Mouse (Mus musculus): ENCODE data around the gene Slc30a3.

DNA sequence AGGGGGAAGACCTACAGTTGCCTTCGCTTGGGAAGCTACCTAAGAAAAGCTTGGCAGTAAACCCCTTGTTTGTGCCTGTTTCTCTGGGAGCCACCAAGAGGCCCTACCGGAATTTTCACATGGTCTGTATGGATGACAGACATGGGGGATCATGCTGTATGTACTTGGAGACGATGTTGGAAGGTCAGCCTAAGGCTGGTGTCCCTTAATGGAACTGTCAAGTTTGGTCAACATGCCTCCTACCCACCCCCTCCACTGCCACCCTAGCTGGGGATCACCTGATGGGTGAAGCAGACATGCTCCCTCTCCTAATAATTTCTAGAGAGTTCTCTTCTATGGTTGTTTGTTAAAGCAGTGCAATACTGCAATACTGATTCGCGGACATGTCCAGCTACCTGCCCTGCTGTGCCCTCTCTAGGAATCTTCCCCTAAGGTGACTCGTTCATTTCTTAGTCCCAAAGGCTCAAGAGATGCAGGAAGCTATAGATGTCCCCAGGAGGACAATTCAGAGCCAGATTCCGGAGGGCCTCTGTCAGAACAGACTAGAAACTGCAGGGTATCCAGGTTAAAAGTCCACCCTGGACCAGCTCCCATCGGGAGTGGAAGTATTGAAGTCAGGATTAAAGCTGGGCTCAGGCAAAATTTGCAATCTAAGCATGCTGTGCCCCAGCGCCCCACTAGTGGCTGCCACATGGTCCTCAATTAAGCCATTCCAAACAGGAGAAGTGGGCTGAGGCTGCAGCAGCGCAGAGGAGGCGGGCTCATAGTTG is 12.1 kb downstream of the Slc30a3 start:
- TF ChIP-seq POLR2A (IDR thresholded peaks at IDR 0.05; ENCODE audit: insufficient read depth, low read length) = no peak
- TF ChIP-seq CTCF (IDR thresholded peaks at IDR 0.05; ENCODE audit: low read depth, low read length) = no peak

Data from ES-Bruce4 (cell line).